Mouse (Mus musculus) forebrain, postnatal 0 days (tissue): ENCODE results near the gene Zscan26. TPM values are rescaled to one million over a fixed set of nuclear protein-coding genes. Genes with fewer than 3 reads are reported as not detected.

ENCODE experiments used
- ATAC-seq: fragments of 200-750 bp; cut with Nextera tagmentation; 2 replicates; pipeline ENCODE4 v1.8.0; 2017; ENCODE audit warnings: mild to moderate bottlenecking, moderate library complexity
- DNase-seq: peaks from one replicate; pipeline ENCODE4 v3.0.0-alpha.2; 2015
- H3K27ac ChIP-seq: fragments of 300-500 bp; sonication (generic); 2 replicates; pipeline ENCODE4 v1.5.1; 2014; ENCODE audit warnings: low read depth, mild to moderate bottlenecking, antibody characterized with exemption, low read length, moderate library complexity, mixed read lengths
- H3K27me3 ChIP-seq: fragments of 300-500 bp; sonication (generic); 2 replicates; pipeline ENCODE4 v1.6.1; 2014; ENCODE audit warnings: mild to moderate bottlenecking, low read length, mixed read lengths; ENCODE audit not compliant: insufficient read depth
- H3K36me3 ChIP-seq: fragments of 300-500 bp; sonication (generic); 2 replicates; pipeline ENCODE4 v1.6.1; 2014; ENCODE audit warnings: mild to moderate bottlenecking, moderate library complexity; ENCODE audit not compliant: insufficient read depth
- H3K4me1 ChIP-seq: fragments of 300-500 bp; sonication (generic); 2 replicates; pipeline ENCODE4 v1.6.1; 2014; ENCODE audit warnings: antibody characterized with exemption; ENCODE audit not compliant: insufficient read depth
- H3K4me2 ChIP-seq: fragments of 300-500 bp; sonication (generic); 2 replicates; pipeline ENCODE4 v1.6.1; 2014; ENCODE audit warnings: low read depth, mild to moderate bottlenecking, moderate library complexity
- H3K4me3 ChIP-seq: fragments of 300-500 bp; sonication (generic); 2 replicates; pipeline ENCODE4 v1.5.1; 2014; ENCODE audit warnings: low read depth, low read length, mixed read lengths
- H3K9ac ChIP-seq: fragments of 300-500 bp; sonication (generic); 2 replicates; pipeline ENCODE4 v1.6.1; 2014; ENCODE audit warnings: mild to moderate bottlenecking
- H3K9me3 ChIP-seq: fragments of 300-500 bp; sonication (generic); 2 replicates; pipeline ENCODE4 v1.6.1; 2016; ENCODE audit warnings: low read length
- CTCF ChIP-seq: sonication (generic); IDR thresholded peaks from 2 replicates; pipeline ENCODE4 v1.5.1; 2016; ENCODE audit warnings: antibody characterized with exemption, control low read depth, low read depth
- WGBS: fragments of 180-500 bp; shearing (Covaris S2); extraction: QIAGEN DNeasy Blood & Tissue Kit; methylation state at CpG from one replicate; pipeline ENCODE4 v1.1.7; 2014; 5-methylcytosine and 5-hydroxymethylcytosine counted together
- polyA plus RNA-seq: library from polyadenylated mRNA; unstranded; fragments of >200 nt; fragmentation: Nextera tagmentation; extraction: Ambion mirVana; gene quantifications from 2 replicates; pipeline ENCODE4 v1.2.1, GENCODE M21; 2015
- total RNA-seq: library from RNA; depleted of rRNA; stranded (reverse); fragments of >200 nt; gene quantifications from 2 replicates; pipeline ENCODE4 v1.2.3, GENCODE M21; 2014

The Zscan26 gene
- total and polyA plus RNA-seq, 2 experiments from 2014 or later = 16.7 to 27.1 TPM

- no peak overlapping the region for H3K4me2 ChIP-seq
- H3K9me3 ChIP-seq = no peaks in the 10 kb centered on the region
- no peaks in the 10 kb centered on the region for H3K4me1 ChIP-seq
- no peak overlapping the region for H3K27ac ChIP-seq
- no peaks in the 10 kb centered on the region for H3K27me3 ChIP-seq
- ATAC-seq (no peak), DNase-seq (no peak)
- H3K4me3 ChIP-seq = no peak overlapping the region
- WGBS = 65% methylated on average over 5 of the region's 5 CpGs
- H3K36me3 ChIP-seq = no peaks in the 10 kb centered on the region
- no peak for TF ChIP-seq CTCF
- H3K9ac ChIP-seq = no peak overlapping the region
Measured at GRCm38 (mm10) chr13:21423301-21423700, 30.2 kb downstream of the Zscan26 start.

- Histone ChIP-seq H3K27me3 (no peaks in the 10 kb centered on the region), H3K4me3 (no peak overlapping the region), H3K4me2 (no peak overlapping the region), H3K36me3 (no peaks in the 10 kb centered on the region), H3K4me1 (no peaks in the 10 kb centered on the region), H3K9ac (no peak overlapping the region), H3K27ac (no peak overlapping the region), H3K9me3 (no peaks in the 10 kb centered on the region)
- ATAC-seq = no peak
- TF ChIP-seq CTCF = no peak
- WGBS = 72% methylated on average over 6 of the region's 6 CpGs
- DNase-seq = no peak
Measured at GRCm38 (mm10) chr13:21418865-21419264, 34.7 kb downstream of the Zscan26 start.

GRCm38 (mm10) chr13:21417298-21418010 is 36.1 kb downstream of the Zscan26 start:
- Histone ChIP-seq H3K4me3 (no peak overlapping the region), H3K4me2 (no peak overlapping the region), H3K27me3 (no peaks in the 10 kb centered on the region), H3K9me3 (no peaks in the 10 kb centered on the region), H3K9ac (no peak overlapping the region), H3K36me3 (no peaks in the 10 kb centered on the region), H3K27ac (no peak overlapping the region), H3K4me1 (no peaks in the 10 kb centered on the region)
- 78% methylated on average over 6 of the region's 6 CpGs for WGBS
- no peak for ATAC-seq
- DNase-seq = no peak
- TF ChIP-seq CTCF = no peak

DNA sequence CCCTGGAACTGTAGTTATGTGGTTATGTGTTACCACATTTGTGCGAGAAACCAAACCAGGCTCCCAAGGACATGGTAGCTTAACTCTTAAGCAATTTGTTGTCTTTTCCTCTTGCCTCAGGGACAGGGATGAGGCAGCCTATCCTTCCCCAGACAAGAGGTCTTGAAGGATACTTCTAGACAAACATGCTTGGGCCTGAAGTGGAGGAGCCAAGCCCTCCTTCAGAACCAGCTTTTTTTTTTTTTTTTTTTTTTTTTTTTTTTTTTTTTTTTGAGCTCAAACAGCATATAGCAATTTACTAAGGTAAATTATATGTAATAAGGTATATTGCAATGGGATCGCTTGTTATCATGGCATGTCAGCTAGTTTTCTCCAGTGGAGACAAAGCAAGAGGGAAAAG is 37.8 kb downstream of the Zscan26 start:
- Histone ChIP-seq H3K4me1 (no peaks in the 10 kb centered on the region), H3K9ac (no peak overlapping the region), H3K4me2 (no peak overlapping the region), H3K27me3 (no peaks in the 10 kb centered on the region), H3K36me3 (no peaks in the 10 kb centered on the region), H3K27ac (no peak overlapping the region), H3K4me3 (no peak overlapping the region), H3K9me3 (no peaks in the 10 kb centered on the region)
- 91% methylated on average over 2 of the region's 2 CpGs for WGBS
- TF ChIP-seq CTCF = no peak
- no peak for DNase-seq
- ATAC-seq = no peak

GRCm38 (mm10) chr13:21415266-21415665 is 38.3 kb downstream of the Zscan26 start:
- no peak overlapping the region for H3K9ac ChIP-seq
- H3K36me3 ChIP-seq = no peaks in the 10 kb centered on the region
- no peaks in the 10 kb centered on the region for H3K9me3 ChIP-seq
- no peak overlapping the region for H3K27ac ChIP-seq
- H3K27me3 ChIP-seq = no peaks in the 10 kb centered on the region
- DNase-seq (no peak), ATAC-seq (no peak)
- no peaks in the 10 kb centered on the region for H3K4me1 ChIP-seq
- H3K4me3 ChIP-seq = no peak overlapping the region
- TF ChIP-seq CTCF = no peak
- no peak overlapping the region for H3K4me2 ChIP-seq
- WGBS = 84% methylated on average over 4 of the region's 4 CpGs

GRCm38 (mm10) chr13:21414231-21415212 is 39.0 kb downstream of the Zscan26 start:
- Histone ChIP-seq H3K4me3 (no peak overlapping the region), H3K9ac (no peak overlapping the region), H3K4me1 (no peaks in the 10 kb centered on the region), H3K27ac (no peak overlapping the region), H3K27me3 (no peaks in the 10 kb centered on the region), H3K36me3 (no peaks in the 10 kb centered on the region), H3K9me3 (no peaks in the 10 kb centered on the region), H3K4me2 (no peak overlapping the region)
- DNase-seq (no peak), ATAC-seq (no peak)
- WGBS = 76% methylated on average over 14 of the region's 15 CpGs
- TF ChIP-seq CTCF = no peak
